Mouse (Mus musculus): Measurements from ENCODE around the gene Mtus2. TPM values are rescaled to one million over a fixed set of nuclear protein-coding genes. Genes with fewer than 3 reads are reported as not detected.

Gene Mtus2
- polyA plus RNA-seq, 1 experiment: 22.5 TPM

- Histone ChIP-seq H3K27ac (ENCODE audit: insufficient read depth, low read length) (no peak overlapping the region), H3K4me3 (ENCODE audit: insufficient read depth, low read length) (peak overlapping the region; percentile 72; the same call in 1 of the 2 replicates), H3K4me1 (ENCODE audit: control insufficient read depth, insufficient read depth, low read length) (no peaks in the 10 kb centered on the region)
- TF ChIP-seq POLR2A (IDR thresholded peaks at IDR 0.05; ENCODE audit: extremely low read depth, insufficient read depth, low read length): no peak
- no peak for TF ChIP-seq CTCF (IDR thresholded peaks at IDR 0.05; ENCODE audit: extremely low read depth, insufficient read depth, low read length)
Measured at GRCm38 (mm10) chr5:148266841-148267240, 309.7 kb downstream of the Mtus2 start.

- Histone ChIP-seq H3K4me3 (ENCODE audit: insufficient read depth, low read length) (no peak overlapping the region), H3K27ac (ENCODE audit: insufficient read depth, low read length) (no peak overlapping the region), H3K4me1 (ENCODE audit: control insufficient read depth, insufficient read depth, low read length) (no peaks in the 10 kb centered on the region)
- TF ChIP-seq CTCF (IDR thresholded peaks at IDR 0.05; ENCODE audit: extremely low read depth, insufficient read depth, low read length): no peak
- TF ChIP-seq POLR2A (IDR thresholded peaks at IDR 0.05; ENCODE audit: extremely low read depth, insufficient read depth, low read length): no peak
Measured at GRCm38 (mm10) chr5:148267446-148267845, 310.3 kb downstream of the Mtus2 start.

- no peak overlapping the region for H3K27ac ChIP-seq (ENCODE audit: insufficient read depth, low read length)
- no peak for TF ChIP-seq POLR2A (IDR thresholded peaks at IDR 0.05; ENCODE audit: extremely low read depth, insufficient read depth, low read length)
- TF ChIP-seq CTCF (IDR thresholded peaks at IDR 0.05; ENCODE audit: extremely low read depth, insufficient read depth, low read length): no peak
- H3K4me3 ChIP-seq (ENCODE audit: insufficient read depth, low read length): no peak overlapping the region
- H3K4me1 ChIP-seq (ENCODE audit: control insufficient read depth, insufficient read depth, low read length): no peaks in the 10 kb centered on the region
Measured at GRCm38 (mm10) chr5:148272065-148272464, 314.9 kb downstream of the Mtus2 start.

- Histone ChIP-seq H3K27ac (ENCODE audit: insufficient read depth, low read length) (no peak overlapping the region), H3K4me1 (ENCODE audit: control insufficient read depth, insufficient read depth, low read length) (no peaks in the 10 kb centered on the region), H3K4me3 (ENCODE audit: insufficient read depth, low read length) (no peak overlapping the region)
- no peak for TF ChIP-seq POLR2A (IDR thresholded peaks at IDR 0.05; ENCODE audit: extremely low read depth, insufficient read depth, low read length)
- no peak for TF ChIP-seq CTCF (IDR thresholded peaks at IDR 0.05; ENCODE audit: extremely low read depth, insufficient read depth, low read length)
Measured at GRCm38 (mm10) chr5:148272771-148273170, 315.7 kb downstream of the Mtus2 start.

- Histone ChIP-seq H3K27ac (ENCODE audit: insufficient read depth, low read length) (no peak overlapping the region), H3K4me3 (ENCODE audit: insufficient read depth, low read length) (no peak overlapping the region), H3K4me1 (ENCODE audit: control insufficient read depth, insufficient read depth, low read length) (no peaks in the 10 kb centered on the region; the same call in 1 of the 2 replicates)
- TF ChIP-seq CTCF (IDR thresholded peaks at IDR 0.05; ENCODE audit: extremely low read depth, insufficient read depth, low read length) (no peak), POLR2A (IDR thresholded peaks at IDR 0.05; ENCODE audit: extremely low read depth, insufficient read depth, low read length) (no peak)
Measured at GRCm38 (mm10) chr5:148278233-148278632, 321.1 kb downstream of the Mtus2 start.

GRCm38 (mm10) chr5:148280321-148280720 lies 323.2 kb downstream of the Mtus2 start:
- Histone ChIP-seq H3K4me3 (ENCODE audit: insufficient read depth, low read length) (no peak overlapping the region), H3K27ac (ENCODE audit: insufficient read depth, low read length) (no peak overlapping the region), H3K4me1 (ENCODE audit: control insufficient read depth, insufficient read depth, low read length) (no peaks in the 10 kb centered on the region; the same call in 1 of the 2 replicates)
- TF ChIP-seq POLR2A (IDR thresholded peaks at IDR 0.05; ENCODE audit: extremely low read depth, insufficient read depth, low read length) (no peak), CTCF (IDR thresholded peaks at IDR 0.05; ENCODE audit: extremely low read depth, insufficient read depth, low read length) (no peak)

- TF ChIP-seq POLR2A (IDR thresholded peaks at IDR 0.05; ENCODE audit: extremely low read depth, insufficient read depth, low read length) (no peak), CTCF (IDR thresholded peaks at IDR 0.05; ENCODE audit: extremely low read depth, insufficient read depth, low read length) (no peak)
- Histone ChIP-seq H3K4me1 (ENCODE audit: control insufficient read depth, insufficient read depth, low read length) (no peaks in the 10 kb centered on the region; the same call in 1 of the 2 replicates), H3K27ac (ENCODE audit: insufficient read depth, low read length) (no peak overlapping the region), H3K4me3 (ENCODE audit: insufficient read depth, low read length) (no peak overlapping the region)
Measured at GRCm38 (mm10) chr5:148282093-148282492, 325.0 kb downstream of the Mtus2 start.

GRCm38 (mm10) chr5:148282631-148283030 lies 325.5 kb downstream of the Mtus2 start:
- H3K4me3 ChIP-seq (ENCODE audit: insufficient read depth, low read length): no peak overlapping the region
- no peaks in the 10 kb centered on the region; the same call in 1 of the 2 replicates for H3K4me1 ChIP-seq (ENCODE audit: control insufficient read depth, insufficient read depth, low read length)
- H3K27ac ChIP-seq (ENCODE audit: insufficient read depth, low read length): no peak overlapping the region
- TF ChIP-seq CTCF (IDR thresholded peaks at IDR 0.05; ENCODE audit: extremely low read depth, insufficient read depth, low read length) (no peak), POLR2A (IDR thresholded peaks at IDR 0.05; ENCODE audit: extremely low read depth, insufficient read depth, low read length) (no peak)

GRCm38 (mm10) chr5:148283177-148283576 lies 326.1 kb downstream of the Mtus2 start:
- no peaks in the 10 kb centered on the region; the same call in 1 of the 2 replicates for H3K4me1 ChIP-seq (ENCODE audit: control insufficient read depth, insufficient read depth, low read length)
- H3K27ac ChIP-seq (ENCODE audit: insufficient read depth, low read length): no peak overlapping the region
- TF ChIP-seq CTCF (IDR thresholded peaks at IDR 0.05; ENCODE audit: extremely low read depth, insufficient read depth, low read length) (no peak), POLR2A (IDR thresholded peaks at IDR 0.05; ENCODE audit: extremely low read depth, insufficient read depth, low read length) (no peak)
- H3K4me3 ChIP-seq (ENCODE audit: insufficient read depth, low read length): no peak overlapping the region

- TF ChIP-seq CTCF (IDR thresholded peaks at IDR 0.05; ENCODE audit: extremely low read depth, insufficient read depth, low read length): no peak
- no peak for TF ChIP-seq POLR2A (IDR thresholded peaks at IDR 0.05; ENCODE audit: extremely low read depth, insufficient read depth, low read length)
- Histone ChIP-seq H3K4me1 (ENCODE audit: control insufficient read depth, insufficient read depth, low read length) (no peaks in the 10 kb centered on the region; the same call in 1 of the 2 replicates), H3K4me3 (ENCODE audit: insufficient read depth, low read length) (no peak overlapping the region), H3K27ac (ENCODE audit: insufficient read depth, low read length) (no peak overlapping the region)
Measured at GRCm38 (mm10) chr5:148283584-148283983, 326.5 kb downstream of the Mtus2 start.

All from cortical plate, adult 2 months (tissue).